Mouse (Mus musculus) spleen, adult 2 months (tissue): ENCODE data around the gene Zfp964. TPM values are rescaled to one million over a fixed set of nuclear protein-coding genes. Genes with fewer than 3 reads are reported as not detected.
A peak's percentile ranks its signal among the peaks of the same experiment; 100 is the strongest.
"Not testable (repeated sequence)": the region's sequence is repeated elsewhere in the genome, so short reads cannot be mapped to it uniquely, and the experiment has no call there.

Source experiments
- DNase-seq, 2 experiments: peaks; one replicate each; pipeline versions ENCODE4 v3.0.0 to v3.0.0-alpha.2; 2012 to 2021; ENCODE audit warnings: low spot score in 2 of 2, low read depth in 1 of 2
- H3K27ac ChIP-seq: fragments of 200-500 bp; 2 replicates; pipeline ENCODE4 v1.5.1; 2012; ENCODE audit warnings: low read length, inconsistent platforms; ENCODE audit not compliant: insufficient read depth
- H3K27me3 ChIP-seq: fragments of 200-500 bp; 2 replicates; pipeline ENCODE4 v1.6.1; 2012; ENCODE audit warnings: mild to moderate bottlenecking, moderate library complexity, low read length, inconsistent platforms; ENCODE audit not compliant: control insufficient read depth, insufficient read depth
- H3K36me3 ChIP-seq: fragments of 200-500 bp; 2 replicates; pipeline ENCODE4 v1.6.1; 2012; ENCODE audit warnings: mild to moderate bottlenecking, low read length, inconsistent platforms; ENCODE audit not compliant: control insufficient read depth, insufficient read depth
- H3K4me1 ChIP-seq: fragments of 200-500 bp; 2 replicates; pipeline ENCODE4 v1.6.1; 2011; ENCODE audit warnings: inconsistent platforms; ENCODE audit not compliant: control insufficient read depth, insufficient read depth, insufficient read length
- H3K4me3 ChIP-seq: fragments of 200-500 bp; 2 replicates; pipeline ENCODE4 v1.5.1; 2011; ENCODE audit warnings: mild to moderate bottlenecking, inconsistent platforms; ENCODE audit not compliant: insufficient read depth, insufficient read length; ENCODE audit errors: extremely low read depth
- CTCF ChIP-seq: fragments of 200-500 bp; IDR thresholded peaks from 2 replicates; pipeline ENCODE4 v1.5.1; 2011; ENCODE audit warnings: mild to moderate bottlenecking, inconsistent platforms; ENCODE audit not compliant: insufficient read depth, insufficient read length, insufficient replicate concordance; ENCODE audit errors: extremely low read depth
- POLR2A ChIP-seq: fragments of 200-500 bp; IDR thresholded peaks from 2 replicates; pipeline ENCODE4 v1.6.1; 2011; ENCODE audit warnings: low read depth, low read length, inconsistent platforms
- WGBS: fragments of 180-500 bp; shearing (Covaris S2); methylation state at CpG from one replicate; pipeline ENCODE4 v1.1.7; 2018; 5-methylcytosine and 5-hydroxymethylcytosine counted together
- polyA plus RNA-seq: library from polyadenylated mRNA; depleted of rRNA; stranded (reverse); fragments of >200 nt; gene quantifications from 2 replicates; pipeline ENCODE4 v1.2.3, GENCODE M21; 2012; rRNA removed

The Zfp964 gene
- polyA plus RNA-seq: 0.14 and 0.20 TPM in 2 replicates

GRCm38 (mm10) chr8:69654358-69654981, at the start of gene Zfp964:
Gene Zfp964 (plus strand): TSS chr8:69654479.
- H3K4me1 ChIP-seq: peaks cover 3% of the 10 kb centered on the region; the same call in 1 of the 2 replicates
- no peaks in the 10 kb centered on the region for H3K36me3 ChIP-seq
- no peak within 1 kb of the TSS for H3K27ac ChIP-seq
- peak within 1 kb of the TSS; percentile 73 for H3K4me3 ChIP-seq
- under 1% methylated on average over 55 of the region's 55 CpGs for WGBS
- DNase-seq: peak; percentile 62 to 82
- no peaks in the 10 kb centered on the region for H3K27me3 ChIP-seq
- TF ChIP-seq POLR2A (no peak), CTCF (no peak)

GRCm38 (mm10) chr8:69614687-69615086, 39.6 kb upstream of the Zfp964 start:
- peaks cover 22% of the 10 kb centered on the region for H3K36me3 ChIP-seq
- no peaks in the 10 kb centered on the region for H3K27me3 ChIP-seq
- no peak for TF ChIP-seq POLR2A
- TF ChIP-seq CTCF: peak; percentile 23; the same call in 1 of the 2 replicates
- 70% methylated on average over 2 of the region's 2 CpGs for WGBS
- no peak overlapping the region for H3K27ac ChIP-seq
- H3K4me1 ChIP-seq: no peaks in the 10 kb centered on the region
- H3K4me3 ChIP-seq: no peak overlapping the region
- DNase-seq: peak in 1 of 2 experiments; percentile 2

- Histone ChIP-seq H3K27me3 (no peaks in the 10 kb centered on the region), H3K36me3 (peaks cover 11% of the 10 kb centered on the region), H3K4me3 (no peak overlapping the region), H3K27ac (no peak overlapping the region), H3K4me1 (no peaks in the 10 kb centered on the region)
- no peak for TF ChIP-seq CTCF
- no peak for TF ChIP-seq POLR2A
- no peak for DNase-seq
- WGBS: 81% methylated on average over 1 of the region's 1 CpGs
These were observed 36.2 kb upstream of the Zfp964 start for GRCm38 (mm10) chr8:69618078-69618477.

GRCm38 (mm10) chr8:69625095-69625789, 29.0 kb upstream of the Zfp964 start, which contains the start of gene Zfp868:
Gene Zfp868 (minus strand): TSS chr8:69625548.
- Histone ChIP-seq H3K27me3 (no peaks in the 10 kb centered on the region), H3K36me3 (no peaks in the 10 kb centered on the region), H3K4me1 (no peaks in the 10 kb centered on the region), H3K27ac (peak within 1 kb of the TSS; percentile 94), H3K4me3 (peak within 1 kb of the TSS; percentile 74)
- peak; percentile 46; the same call in 1 of the 2 replicates for TF ChIP-seq CTCF
- TF ChIP-seq POLR2A: peak; percentile 86
- WGBS: under 1% methylated on average over 41 of the region's 41 CpGs
- DNase-seq: peak; percentile 98 to 99

GRCm38 (mm10) chr8:69653808-69654357, 396 bp upstream of the Zfp964 start:
- TF ChIP-seq POLR2A (no peak), CTCF (no peak)
- H3K4me3 ChIP-seq: peak overlapping the region; percentile 73; the same call in 1 of the 2 replicates
- no peak overlapping the region for H3K27ac ChIP-seq
- WGBS: 49% methylated on average over 10 of the region's 10 CpGs
- H3K27me3 ChIP-seq: no peaks in the 10 kb centered on the region
- no peaks in the 10 kb centered on the region for H3K36me3 ChIP-seq
- no peak for DNase-seq
- peaks cover 3% of the 10 kb centered on the region; the same call in 1 of the 2 replicates for H3K4me1 ChIP-seq

GRCm38 (mm10) chr8:69661294-69661693, 7.0 kb downstream of the Zfp964 start:
- DNase-seq: no peak
- Histone ChIP-seq H3K36me3 (no peaks in the 10 kb centered on the region; the same call in 1 of the 2 replicates), H3K4me1 (no peaks in the 10 kb centered on the region), H3K27ac (no peak overlapping the region), H3K27me3 (no peaks in the 10 kb centered on the region; the same call in 1 of the 2 replicates), H3K4me3 (no peak overlapping the region)
- TF ChIP-seq POLR2A (no peak), CTCF (no peak)

- not testable (repeated sequence) for H3K36me3 ChIP-seq, H3K4me1 ChIP-seq, H3K27ac ChIP-seq, H3K27me3 ChIP-seq, DNase-seq, H3K4me3 ChIP-seq
- WGBS: 87% methylated on average over 2 of the region's 2 CpGs
These were observed 10.8 kb downstream of the Zfp964 start for GRCm38 (mm10) chr8:69665051-69665450.
